Mouse (Mus musculus) spleen, adult 2 months (tissue): ENCODE measurements at regions not wholly inside any gene's neighbourhood (a gene's known extent, or its start where the extent isn't known, plus 50 kb on each side); places are given as distances from the start of the nearest gene placed in this dataset.

Experiments used
- DNase-seq, 2 experiments: peaks; one replicate each; pipeline versions ENCODE4 v3.0.0 to v3.0.0-alpha.2; 2012 to 2021; ENCODE audit warnings: low spot score in 2 of 2, low read depth in 1 of 2
- H3K27ac ChIP-seq: fragments of 200-500 bp; 2 replicates; pipeline ENCODE4 v1.5.1; 2012; ENCODE audit warnings: low read length, inconsistent platforms; ENCODE audit not compliant: insufficient read depth
- H3K27me3 ChIP-seq: fragments of 200-500 bp; 2 replicates; pipeline ENCODE4 v1.6.1; 2012; ENCODE audit warnings: mild to moderate bottlenecking, moderate library complexity, low read length, inconsistent platforms; ENCODE audit not compliant: control insufficient read depth, insufficient read depth
- H3K36me3 ChIP-seq: fragments of 200-500 bp; 2 replicates; pipeline ENCODE4 v1.6.1; 2012; ENCODE audit warnings: mild to moderate bottlenecking, low read length, inconsistent platforms; ENCODE audit not compliant: control insufficient read depth, insufficient read depth
- H3K4me1 ChIP-seq: fragments of 200-500 bp; 2 replicates; pipeline ENCODE4 v1.6.1; 2011; ENCODE audit warnings: inconsistent platforms; ENCODE audit not compliant: control insufficient read depth, insufficient read depth, insufficient read length
- H3K4me3 ChIP-seq: fragments of 200-500 bp; 2 replicates; pipeline ENCODE4 v1.5.1; 2011; ENCODE audit warnings: mild to moderate bottlenecking, inconsistent platforms; ENCODE audit not compliant: insufficient read depth, insufficient read length; ENCODE audit errors: extremely low read depth
- CTCF ChIP-seq: fragments of 200-500 bp; IDR thresholded peaks from 2 replicates; pipeline ENCODE4 v1.5.1; 2011; ENCODE audit warnings: mild to moderate bottlenecking, inconsistent platforms; ENCODE audit not compliant: insufficient read depth, insufficient read length, insufficient replicate concordance; ENCODE audit errors: extremely low read depth
- POLR2A ChIP-seq: fragments of 200-500 bp; IDR thresholded peaks from 2 replicates; pipeline ENCODE4 v1.6.1; 2011; ENCODE audit warnings: low read depth, low read length, inconsistent platforms
- WGBS: fragments of 180-500 bp; shearing (Covaris S2); methylation state at CpG from one replicate; pipeline ENCODE4 v1.1.7; 2018; 5-methylcytosine and 5-hydroxymethylcytosine counted together

DNA sequence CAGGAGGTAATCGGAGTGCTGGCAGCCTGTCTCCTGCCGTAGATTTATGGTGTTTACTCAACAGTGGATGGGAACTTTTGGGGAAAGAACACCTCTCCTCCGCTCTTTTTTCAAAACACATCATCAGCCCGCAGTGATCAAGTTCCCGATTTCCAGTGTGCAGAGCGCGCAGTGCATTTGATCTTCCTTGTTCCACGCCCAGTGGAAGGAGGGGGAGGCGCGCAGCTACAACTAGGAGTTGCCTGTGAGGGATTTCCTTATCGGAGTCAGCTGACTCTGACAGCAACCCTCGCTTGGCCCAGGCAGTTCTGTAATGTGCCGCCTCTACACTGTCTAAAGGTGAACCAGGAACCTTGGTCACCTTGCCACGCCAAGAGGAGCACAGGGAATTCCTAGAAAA is 226.8 kb upstream of the Spdye4c start:
- Histone ChIP-seq H3K36me3 (no peaks in the 10 kb centered on the region), H3K27me3 (no peaks in the 10 kb centered on the region), H3K4me1 (peaks cover 19% of the 10 kb centered on the region), H3K27ac (no peak overlapping the region), H3K4me3 (no peak overlapping the region)
- 15% methylated on average over 14 of the region's 14 CpGs for WGBS
- TF ChIP-seq CTCF (no peak), POLR2A (no peak)
- DNase-seq, result no peak

DNA sequence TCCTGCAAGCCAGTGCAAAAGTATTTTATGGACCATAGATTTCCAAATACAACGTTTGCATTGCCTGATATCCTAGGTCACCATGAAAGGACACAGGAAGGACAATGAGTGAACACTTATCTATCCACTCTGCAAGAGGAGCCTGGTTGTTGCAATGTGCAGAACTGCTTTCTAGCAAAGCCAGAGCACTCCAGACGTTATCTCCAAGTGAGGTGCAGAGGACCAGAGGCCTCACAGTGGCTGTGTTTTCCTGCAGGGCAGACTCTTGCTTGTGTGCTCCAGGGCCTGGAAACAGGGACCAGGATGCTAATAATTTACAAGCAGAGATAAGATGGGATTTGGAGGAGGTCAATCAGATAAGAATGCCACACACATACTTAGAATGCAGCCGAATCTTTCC is 226.0 kb upstream of the Spdye4c start:
- no peak for DNase-seq
- WGBS, result 69% methylated on average over 3 of the region's 3 CpGs
- TF ChIP-seq CTCF (no peak), POLR2A (no peak)
- Histone ChIP-seq H3K36me3 (no peaks in the 10 kb centered on the region), H3K4me3 (no peak overlapping the region), H3K4me1 (peaks cover 19% of the 10 kb centered on the region), H3K27ac (no peak overlapping the region), H3K27me3 (no peaks in the 10 kb centered on the region)

DNA sequence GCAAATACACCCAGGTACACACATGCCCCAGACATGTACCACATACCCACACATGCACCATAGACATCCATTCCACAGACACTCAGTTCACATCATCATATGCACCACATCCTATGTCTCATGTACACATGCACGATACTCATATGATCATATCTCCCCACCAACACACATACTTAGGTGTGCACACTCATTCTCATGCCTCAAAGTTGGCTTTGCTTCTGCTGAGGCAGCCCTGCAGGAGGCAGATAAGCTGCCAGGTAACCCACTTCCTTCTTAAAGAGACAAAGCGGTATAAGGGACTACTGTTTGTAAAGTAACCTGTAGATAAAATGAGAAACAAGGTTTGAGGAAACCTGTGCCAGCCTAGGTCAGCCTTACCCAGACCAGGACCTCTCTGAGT is 225.2 kb upstream of the Spdye4c start:
- Histone ChIP-seq H3K27ac (no peak overlapping the region), H3K4me1 (peaks cover 19% of the 10 kb centered on the region), H3K36me3 (no peaks in the 10 kb centered on the region), H3K27me3 (no peaks in the 10 kb centered on the region), H3K4me3 (no peak overlapping the region)
- no peak for DNase-seq
- TF ChIP-seq POLR2A (no peak), CTCF (no peak)
- 41% methylated on average over 2 of the region's 2 CpGs for WGBS

DNA sequence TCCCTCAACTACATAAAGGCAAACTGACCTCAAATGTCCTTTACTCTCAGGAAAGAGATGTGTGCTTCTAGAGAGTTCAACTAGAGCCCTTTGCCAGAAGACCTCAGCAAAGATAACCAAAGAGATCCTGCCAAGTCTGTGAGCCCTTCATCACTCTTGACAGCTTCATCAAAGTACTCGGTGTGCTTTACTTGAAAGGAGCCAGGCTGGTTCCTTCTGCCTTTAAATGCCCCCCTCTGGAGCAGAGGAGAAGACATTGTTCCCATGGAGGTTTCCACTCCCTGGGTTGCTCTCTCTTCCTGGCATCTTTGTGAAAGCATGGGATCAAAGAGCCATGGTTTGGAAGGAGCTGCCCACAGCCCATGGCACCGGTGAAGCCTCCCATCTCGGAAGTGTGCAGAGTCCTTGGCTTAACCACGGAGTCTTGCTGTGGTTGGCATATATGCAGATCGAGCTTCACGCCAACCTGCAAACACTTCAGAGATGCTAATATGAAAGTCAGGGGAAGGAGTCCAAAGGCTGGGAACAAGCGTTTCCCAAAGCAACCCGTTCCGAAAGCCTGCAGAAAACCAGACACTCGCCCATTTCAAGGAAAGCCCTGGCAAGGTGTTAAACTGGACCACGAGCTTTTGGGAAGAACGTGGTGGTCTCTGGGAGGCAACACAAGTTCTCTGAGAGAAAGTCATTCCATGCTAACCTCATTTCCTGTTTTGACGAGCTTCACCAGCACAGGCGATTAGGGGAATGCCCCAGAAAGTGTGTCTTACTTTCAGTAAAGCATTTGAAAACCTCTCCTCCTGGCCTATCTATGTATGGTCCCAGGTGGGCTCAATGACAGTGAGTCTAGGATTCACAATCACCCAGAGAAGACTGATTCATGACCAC is 223.5 kb upstream of the Spdye4c start:
- no peak for DNase-seq
- 42% methylated on average over 14 of the region's 14 CpGs for WGBS
- H3K27ac ChIP-seq, result peak overlapping the region; percentile 17
- H3K4me1 ChIP-seq, result peaks cover 23% of the 10 kb centered on the region
- H3K27me3 ChIP-seq, result no peaks in the 10 kb centered on the region
- no peak overlapping the region for H3K4me3 ChIP-seq
- no peaks in the 10 kb centered on the region for H3K36me3 ChIP-seq
- TF ChIP-seq POLR2A (no peak), CTCF (no peak)

DNA sequence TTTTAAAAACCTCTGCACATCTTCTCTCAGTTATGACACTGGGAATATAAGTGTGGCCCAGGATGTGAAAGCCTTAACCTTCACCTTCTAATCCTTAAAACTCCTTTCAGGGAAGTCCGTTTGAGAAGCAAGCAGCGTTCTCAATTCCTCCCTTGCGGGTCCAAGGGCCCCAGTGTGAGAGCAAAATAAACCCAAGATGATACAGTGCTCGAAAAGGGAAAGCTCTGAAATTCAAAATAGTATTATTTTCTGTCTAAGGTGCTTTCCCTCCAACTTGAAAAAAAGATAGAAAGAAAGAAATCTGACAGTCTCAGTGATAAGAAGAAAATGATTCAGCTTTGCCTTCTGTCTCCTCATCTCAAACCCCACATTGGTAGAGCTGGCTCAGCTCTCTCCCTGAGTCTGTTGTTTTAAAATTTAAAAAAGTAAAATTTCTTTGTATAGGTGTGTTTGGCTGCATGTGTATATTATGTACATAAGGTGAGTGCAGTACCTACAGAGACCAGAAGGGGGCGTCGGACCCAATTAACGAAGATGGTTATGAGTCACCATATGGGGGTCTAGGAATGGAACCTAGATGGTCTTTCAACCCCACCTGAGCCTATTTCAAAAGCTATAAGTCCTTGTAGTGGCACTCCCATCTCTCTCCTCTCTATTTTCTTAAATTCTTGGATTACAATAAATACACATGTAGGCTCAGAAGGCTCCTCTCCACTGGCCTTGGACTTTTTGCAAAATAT is 222.3 kb upstream of the Spdye4c start:
- Histone ChIP-seq H3K4me3 (no peak overlapping the region), H3K36me3 (no peaks in the 10 kb centered on the region), H3K27ac (no peak overlapping the region), H3K27me3 (no peaks in the 10 kb centered on the region), H3K4me1 (peaks cover 34% of the 10 kb centered on the region)
- 51% methylated on average over 7 of the region's 7 CpGs for WGBS
- no peak for DNase-seq
- TF ChIP-seq CTCF (0 out of 2 replicates have a peak, but pooled peaks have one; percentile 2), POLR2A (no peak)

DNA sequence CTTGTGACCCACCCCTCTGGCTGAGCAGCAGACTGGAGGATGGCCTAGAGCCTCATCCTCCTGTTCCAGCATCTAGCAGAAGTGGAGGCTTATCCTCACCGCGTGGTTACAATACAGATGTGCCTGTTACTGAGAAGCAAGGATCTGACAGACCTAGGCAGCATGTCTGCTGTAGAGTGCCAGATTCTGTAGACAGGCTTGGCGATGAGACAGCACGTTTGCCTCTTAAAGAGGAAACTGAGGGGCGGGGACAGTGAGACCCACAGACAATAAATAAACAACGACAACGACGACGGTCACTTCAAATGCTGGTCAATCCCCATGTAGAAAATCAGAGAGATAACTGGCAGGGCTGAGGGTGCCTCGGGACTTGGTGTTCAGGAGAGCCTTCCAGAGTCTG is 220.2 kb upstream of the Spdye4c start:
- WGBS, result 62% methylated on average over 10 of the region's 10 CpGs
- Histone ChIP-seq H3K27me3 (no peaks in the 10 kb centered on the region), H3K27ac (no peak overlapping the region), H3K4me1 (peaks cover 36% of the 10 kb centered on the region), H3K36me3 (no peaks in the 10 kb centered on the region), H3K4me3 (no peak overlapping the region)
- DNase-seq, result no peak
- no peak for TF ChIP-seq POLR2A
- no peak for TF ChIP-seq CTCF

DNA sequence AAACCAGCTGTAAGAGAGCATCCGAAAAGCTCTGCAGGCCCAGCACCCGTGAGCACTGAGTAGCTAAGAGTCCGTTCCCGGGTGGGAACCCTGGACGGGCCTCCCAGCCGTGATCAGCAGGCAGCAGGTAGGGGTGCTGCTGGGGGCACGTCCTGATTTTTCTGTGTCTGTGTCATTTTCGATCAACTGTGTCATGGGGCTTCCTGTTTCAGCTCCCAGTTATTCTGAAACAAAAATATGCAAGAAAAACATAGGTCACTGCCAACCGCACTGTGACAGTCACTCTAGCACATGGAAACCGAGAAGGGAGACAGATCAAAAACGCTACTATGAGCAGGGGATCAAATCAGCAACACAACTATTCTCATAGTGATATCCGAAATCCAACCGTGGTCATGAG is 218.8 kb upstream of the Spdye4c start:
- Histone ChIP-seq H3K27me3 (no peaks in the 10 kb centered on the region), H3K27ac (no peak overlapping the region), H3K4me3 (no peak overlapping the region), H3K4me1 (peaks cover 35% of the 10 kb centered on the region), H3K36me3 (no peaks in the 10 kb centered on the region)
- 67% methylated on average over 13 of the region's 13 CpGs for WGBS
- no peak for DNase-seq
- TF ChIP-seq POLR2A (no peak), CTCF (no peak)
